Comparison of ENCODE assay signal across 27 mouse cellular contexts in the genomic region with DNA sequence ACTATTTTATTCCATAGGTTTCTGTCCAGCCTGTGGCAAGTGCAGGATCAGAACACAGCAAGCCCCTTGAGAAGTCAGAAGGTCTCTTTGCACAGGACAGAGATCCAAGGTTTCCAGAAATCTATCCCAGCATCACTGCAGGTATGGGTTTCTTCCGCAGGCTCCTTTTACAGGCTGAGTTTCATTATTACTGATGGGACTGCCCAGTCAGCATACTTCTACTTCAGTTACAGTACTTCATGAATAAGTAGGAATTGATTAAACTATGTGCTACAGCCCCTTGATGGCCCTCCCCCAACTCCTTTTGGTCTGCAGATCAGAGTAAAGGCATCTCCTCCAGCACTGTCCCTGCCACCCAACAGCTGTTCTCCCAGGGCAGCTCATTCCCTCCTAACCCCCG. TPM values are rescaled to one million over a fixed set of nuclear protein-coding genes. Genes with fewer than 3 reads are reported as not detected.
"Had no signal": no experiment of that assay in that cellular context is flagged by ENCODE, and none has a peak within 500 bp of the region (broad histone marks: within the 10 kb centered on the region; RNA-seq: fewer than 3 reads in every experiment).

No protein-coding gene starts in this region.

- H3K27me3 ChIP-seq: embryonic facial prominence, embryonic 12.5 days; embryonic facial prominence, embryonic 13.5 days; embryonic facial prominence, embryonic 15.5 days; forebrain, embryonic 12.5 days; forebrain, embryonic 13.5 days; forebrain, embryonic 15.5 days had no signal

- H3K4me3 ChIP-seq: embryonic facial prominence, embryonic 10.5 days; embryonic facial prominence, embryonic 12.5 days; embryonic facial prominence, embryonic 13.5 days; embryonic facial prominence, embryonic 15.5 days; erythroblast, embryonic 14.5 days; forebrain, embryonic 10.5 days; forebrain, embryonic 12.5 days; forebrain, embryonic 13.5 days; forebrain, embryonic 15.5 days; gastrocnemius, adult 2 months; heart, adult 2 months had no signal

- DNase-seq: cerebellum, adult 8-10 months; cerebellum, adult 9-10 months; cerebellum, adult 9-11 months; cerebellum, postnatal 10 days; cerebellum, postnatal 14 days; cerebellum, postnatal 25 days; cerebellum, postnatal 36 days; embryo, embryonic 11 days; forebrain, postnatal 0 days; gastrocnemius, adult 2 months; gastrocnemius, postnatal 10 days; gastrocnemius, postnatal 14 days; gastrocnemius, postnatal 25 days; gastrocnemius, postnatal 36 days; heart, adult 18-20 months; heart, adult 2 months had no signal

- H3K9ac ChIP-seq: embryonic facial prominence, embryonic 12.5 days; embryonic facial prominence, embryonic 13.5 days; embryonic facial prominence, embryonic 15.5 days; forebrain, embryonic 12.5 days; forebrain, embryonic 13.5 days; forebrain, embryonic 15.5 days; forebrain, postnatal 0 days had no signal

- H3K9me3 ChIP-seq: embryonic facial prominence, embryonic 10.5 days; embryonic facial prominence, embryonic 12.5 days; embryonic facial prominence, embryonic 13.5 days; embryonic facial prominence, embryonic 15.5 days; forebrain, embryonic 10.5 days; forebrain, embryonic 12.5 days; forebrain, embryonic 13.5 days; forebrain, embryonic 15.5 days had no signal

- H3K4me1 ChIP-seq: embryonic facial prominence, embryonic 15.5 days; forebrain, embryonic 10.5 days; forebrain, embryonic 12.5 days; forebrain, embryonic 13.5 days; forebrain, embryonic 15.5 days had no signal

- H3K27ac ChIP-seq: embryonic facial prominence, embryonic 10.5 days; embryonic facial prominence, embryonic 12.5 days; embryonic facial prominence, embryonic 13.5 days; embryonic facial prominence, embryonic 15.5 days; forebrain, embryonic 10.5 days; forebrain, embryonic 12.5 days; forebrain, embryonic 13.5 days; forebrain, embryonic 15.5 days; gastrocnemius, adult 2 months; heart, adult 2 months had no signal

- H3K4me2 ChIP-seq: embryonic facial prominence, embryonic 12.5 days; embryonic facial prominence, embryonic 13.5 days; embryonic facial prominence, embryonic 15.5 days; forebrain, embryonic 12.5 days; forebrain, embryonic 13.5 days; forebrain, embryonic 15.5 days had no signal

RNA-seq across cellular contexts. Expression of a gene that starts 8.8 kb away (rescaled TPM):
- total RNA-seq: common myeloid progenitor, adult 5-6 weeks; granulocyte monocyte progenitor cell, adult 5-6 weeks had no signal
- polyA plus RNA-seq: erythroblast, embryonic 14.5 days had no signal
